Mouse (Mus musculus): ENCODE results near the gene Eng.

Eng gene

DNA sequence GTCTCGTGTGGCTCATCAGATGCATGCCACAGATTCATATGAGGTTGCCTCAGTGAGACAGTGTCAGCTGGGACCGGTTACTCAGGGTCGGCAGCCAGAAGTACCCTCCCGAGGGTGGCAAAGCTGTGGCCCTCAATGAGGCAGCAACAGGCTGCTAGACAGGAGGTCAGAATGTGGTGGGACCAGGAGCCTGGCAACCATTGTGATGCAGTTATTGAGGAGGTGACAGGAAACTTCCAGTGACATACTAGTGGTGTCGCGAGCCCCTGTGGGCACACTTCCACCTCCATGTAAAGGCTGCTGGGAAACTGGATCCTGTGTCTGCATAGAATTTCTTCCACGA, 24.9 kb upstream of the Eng start, which contains the start of gene Ak1:
Gene Ak1, plus strand, starts transcription at position 242 of the 343 bp plus-strand sequence.
- no peak for DNase-seq (ENCODE audit: inconsistent age in 2 of 2, low spot score in 1 of 2)

DNA sequence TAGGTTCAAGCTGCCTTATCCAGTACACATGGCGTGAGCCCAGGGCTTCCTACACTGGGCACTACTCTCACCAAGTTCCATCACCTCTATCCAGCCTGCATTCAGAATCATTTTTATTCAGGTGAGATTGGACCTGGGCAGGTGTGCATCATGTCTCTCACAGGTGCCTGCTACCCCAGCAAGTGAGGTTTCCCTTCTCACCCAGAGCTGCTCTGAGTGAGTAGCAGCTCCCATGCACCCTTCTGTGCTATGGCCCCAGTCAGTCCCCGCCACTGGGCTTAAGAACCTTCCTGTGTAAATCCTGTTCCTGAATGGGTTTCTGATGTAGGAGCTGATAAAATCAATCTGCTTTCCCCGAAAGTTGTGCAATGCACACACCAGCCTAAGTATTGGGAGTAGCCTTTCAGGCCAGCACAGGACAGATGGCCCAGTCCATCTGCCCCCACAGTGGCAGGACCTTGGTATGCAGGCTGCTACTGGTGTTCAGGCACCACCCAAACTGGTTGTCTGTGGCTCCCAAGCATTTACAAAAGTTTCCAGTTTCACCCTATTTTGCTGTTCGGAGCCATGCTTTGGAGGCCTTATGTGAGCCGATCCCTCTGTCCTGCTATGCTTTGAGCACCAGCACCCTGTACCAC, 22.2 kb upstream of the Eng start:
- peak in 1 of 2 experiments; percentile 19 for DNase-seq (ENCODE audit: inconsistent age in 2 of 2, low spot score in 1 of 2)

- DNase-seq (ENCODE audit: inconsistent age in 2 of 2, low spot score in 1 of 2), result peak; percentile 84 to 91
These were observed 21.1 kb upstream of the Eng start for GRCm38 (mm10) chr2:32625212-32625872.

DNA sequence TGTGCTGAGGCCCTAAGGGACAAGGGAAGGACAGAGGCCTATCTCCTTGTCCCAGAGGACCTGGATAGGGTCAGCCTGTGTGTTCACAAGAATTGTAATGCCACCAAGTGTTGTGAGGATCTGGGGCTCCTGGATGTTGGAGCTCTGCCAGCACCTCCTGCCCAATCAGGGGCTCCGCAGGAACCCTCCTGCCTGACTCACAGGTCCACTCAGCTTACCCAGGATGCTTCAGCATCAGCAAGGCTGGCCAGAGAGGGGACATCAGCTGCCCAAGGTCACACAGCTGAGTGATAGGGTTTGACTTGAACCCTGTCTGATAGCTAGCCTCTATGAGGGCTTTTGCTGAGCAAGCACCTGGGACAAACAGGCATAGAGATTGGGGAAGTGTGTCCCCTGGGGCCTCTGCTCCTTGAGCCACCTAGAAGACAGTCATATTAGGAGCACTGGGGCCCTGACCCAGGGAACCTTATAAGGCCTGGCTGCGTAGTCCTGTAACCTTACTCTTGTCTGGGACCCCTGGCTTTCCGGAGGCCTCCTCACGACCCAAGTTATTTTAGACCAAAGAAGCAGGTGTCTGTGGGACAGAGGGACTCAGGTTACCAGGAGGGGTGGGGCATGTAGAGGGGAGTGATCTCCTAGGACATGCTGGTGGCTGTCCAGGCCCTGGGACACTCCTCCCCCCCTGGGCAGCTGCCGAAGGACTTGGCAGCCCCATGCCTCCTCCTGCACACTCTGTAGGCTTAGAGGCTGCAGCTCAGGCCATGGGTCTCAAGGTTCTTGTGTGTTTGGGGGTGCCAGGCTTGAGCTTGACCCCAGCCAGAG, 20.3 kb upstream of the Eng start:
- peak; percentile 84 to 85 for DNase-seq (ENCODE audit: inconsistent age in 2 of 2, low spot score in 1 of 2)

- peak; percentile 27 to 33 for DNase-seq (ENCODE audit: inconsistent age in 2 of 2, low spot score in 1 of 2)
These were observed 18.9 kb upstream of the Eng start for GRCm38 (mm10) chr2:32627266-32628043.

GRCm38 (mm10) chr2:32628044-32628550, 18.3 kb upstream of the Eng start:
- peak in 1 of 2 experiments; percentile 50 for DNase-seq (ENCODE audit: inconsistent age in 2 of 2, low spot score in 1 of 2)

DNA sequence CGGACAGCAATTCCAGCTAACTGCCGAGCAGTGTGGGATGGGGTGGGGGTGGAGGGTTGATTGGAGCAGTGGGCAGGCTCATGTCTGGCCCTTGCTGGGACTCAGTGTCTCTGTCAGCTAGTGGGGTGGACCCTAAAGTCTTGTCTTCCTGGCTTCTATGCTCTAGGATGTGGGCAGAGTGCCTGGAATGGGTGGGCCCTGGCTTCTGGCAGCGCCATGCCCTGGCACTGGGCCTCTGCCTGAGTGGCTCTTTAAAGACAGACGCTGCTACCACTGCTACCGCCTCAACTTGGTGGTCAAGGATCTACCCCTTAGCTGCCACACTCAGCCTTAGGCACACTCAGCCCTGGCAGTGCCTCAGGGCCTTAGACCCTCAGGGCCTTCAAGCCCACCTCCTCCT, 17.7 kb upstream of the Eng start:
- peak; percentile 66 to 78 for DNase-seq (ENCODE audit: inconsistent age in 2 of 2, low spot score in 1 of 2)

GRCm38 (mm10) chr2:32629276-32629976, 17.0 kb upstream of the Eng start:
- peak; percentile 67 to 68 for DNase-seq (ENCODE audit: inconsistent age in 2 of 2, low spot score in 1 of 2)

- no peak for DNase-seq (ENCODE audit: inconsistent age in 2 of 2, low spot score in 1 of 2)
These were observed 16.4 kb upstream of the Eng start for GRCm38 (mm10) chr2:32630036-32630435.

DNA sequence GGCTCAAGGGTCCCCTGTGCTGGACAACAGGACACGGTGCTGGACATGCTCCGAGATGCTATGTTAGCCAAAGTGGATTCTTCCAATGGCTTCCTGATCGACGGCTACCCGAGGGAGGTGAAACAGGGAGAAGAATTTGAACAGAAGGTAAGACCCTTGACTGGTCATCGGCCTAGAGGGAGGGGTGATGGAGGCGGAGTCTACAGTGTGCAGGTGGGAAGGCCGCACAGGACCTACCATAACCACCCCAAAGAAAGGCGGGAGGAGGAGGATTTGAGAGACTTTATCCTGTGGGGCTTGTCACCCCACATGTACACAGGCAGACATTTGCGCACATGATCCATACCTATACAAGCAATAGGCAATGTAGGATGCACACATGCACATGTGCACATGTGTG, 15.3 kb upstream of the Eng start:
- no peak for DNase-seq (ENCODE audit: inconsistent age in 2 of 2, low spot score in 1 of 2)

GRCm38 (mm10) chr2:32631737-32632394, 14.5 kb upstream of the Eng start:
- DNase-seq (ENCODE audit: inconsistent age in 2 of 2, low spot score in 1 of 2), result peak; percentile 82 to 96

GRCm38 (mm10) chr2:32633660-32634059, 12.7 kb upstream of the Eng start:
- DNase-seq (ENCODE audit: inconsistent age in 2 of 2, low spot score in 1 of 2), result peak; percentile 54 to 66

- no peak for DNase-seq (ENCODE audit: inconsistent age in 2 of 2, low spot score in 1 of 2)
These were observed 11.9 kb upstream of the Eng start for GRCm38 (mm10) chr2:32634277-32635105.

- DNase-seq (ENCODE audit: inconsistent age in 2 of 2, low spot score in 1 of 2), result no peak
These were observed 9.8 kb upstream of the Eng start for GRCm38 (mm10) chr2:32636617-32637016.

DNA sequence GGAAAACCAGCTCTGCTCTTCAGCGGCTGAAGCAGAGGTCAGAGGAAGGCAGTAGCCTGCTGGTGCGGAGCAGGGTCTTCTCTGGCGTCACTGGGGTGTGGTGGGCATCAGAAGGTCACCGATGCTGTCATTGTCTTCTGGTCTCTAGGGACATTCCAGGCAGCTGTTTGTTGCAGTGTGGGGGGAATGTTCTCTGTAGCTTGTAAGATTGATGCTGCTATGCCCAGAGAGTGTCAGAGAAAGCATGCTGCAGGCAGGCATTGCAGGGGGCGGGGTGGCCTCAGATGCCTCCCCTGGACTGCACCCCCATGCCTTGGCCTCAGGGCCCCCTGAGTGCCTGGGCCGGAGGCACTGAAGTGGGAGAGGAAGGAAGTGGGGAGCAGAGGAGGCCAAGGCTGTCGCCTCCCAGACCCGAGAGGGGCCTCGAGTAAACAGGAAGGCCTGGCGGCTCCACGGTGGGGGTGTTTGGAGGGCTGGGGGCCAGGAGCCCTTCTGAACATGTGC, 8.6 kb upstream of the Eng start:
- DNase-seq (ENCODE audit: inconsistent age in 2 of 2, low spot score in 1 of 2), result peak; percentile 78 to 84

DNA sequence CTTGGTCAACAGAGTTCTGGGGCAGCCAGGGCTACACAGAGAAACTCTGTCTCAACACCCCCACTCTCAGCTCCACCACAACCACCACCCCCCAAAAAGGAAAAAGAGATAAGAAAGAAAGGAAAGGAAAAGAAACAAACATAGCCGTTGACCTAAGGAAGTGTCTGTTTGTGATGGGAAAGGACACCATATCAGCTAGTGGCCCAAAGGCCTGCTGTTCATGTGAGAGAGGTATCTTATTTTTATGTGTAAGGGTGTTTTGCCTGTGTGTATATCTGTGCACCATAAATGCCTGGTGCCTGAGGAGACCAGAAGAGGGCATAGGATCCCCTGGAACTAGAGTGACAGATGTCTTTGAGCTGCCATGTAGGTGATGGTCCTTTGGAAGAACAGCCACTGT, 6.8 kb upstream of the Eng start:
- no peak for DNase-seq (ENCODE audit: inconsistent age in 2 of 2, low spot score in 1 of 2)

GRCm38 (mm10) chr2:32640550-32641051, 5.8 kb upstream of the Eng start:
- peak in 1 of 2 experiments; percentile 53 for DNase-seq (ENCODE audit: inconsistent age in 2 of 2, low spot score in 1 of 2)

- no peak for DNase-seq (ENCODE audit: inconsistent age in 2 of 2, low spot score in 1 of 2)
These were observed 4.6 kb upstream of the Eng start for GRCm38 (mm10) chr2:32641810-32642209.
